ENCODE assay signal across 18 mouse cellular contexts in genomic region chr6:97718184-97718910, GRCm38 (mm10).
DNase-seq lines count a peak whose midpoint lies in the region; ATAC-seq and TF ChIP-seq lines count a peak whose summit lies in the region.
"Had no signal": no experiment of that assay in that cellular context is flagged by ENCODE, and none has a peak within 500 bp of the region (broad histone marks: within the 10 kb centered on the region; RNA-seq: fewer than 3 reads in every experiment).

No protein-coding gene starts in this region.

- H3K4me3 ChIP-seq in hindbrain, embryonic 11.5 days (ENCODE audit: low read depth, low read length) = no peak overlapping the region
- no peak overlapping the region for H3K4me3 ChIP-seq in hindbrain, postnatal 0 days (ENCODE audit: low read length)
- no peak overlapping the region for H3K4me3 ChIP-seq in midbrain, embryonic 14.5 days (replicated peaks; ENCODE audit: low read depth, low read length)
- no peak overlapping the region for H3K4me3 ChIP-seq in midbrain, embryonic 10.5 days
- H3K4me3 ChIP-seq in limb, embryonic 10.5 days = no peak overlapping the region
- H3K4me3 ChIP-seq: erythroblast, embryonic 14.5 days; gastrocnemius, adult 2 months; lung, embryonic 15.5 days; megakaryocyte, embryonic 14.5 days had no signal

- no peaks in the 10 kb centered on the region for H3K9me3 ChIP-seq in hindbrain, embryonic 11.5 days (ENCODE audit: control insufficient read depth, low read length)
- no peaks in the 10 kb centered on the region for H3K9me3 ChIP-seq in hindbrain, postnatal 0 days (ENCODE audit: low read length)
- no peaks in the 10 kb centered on the region for H3K9me3 ChIP-seq in midbrain, embryonic 14.5 days (ENCODE audit: control insufficient read depth, low read length)
- no peaks in the 10 kb centered on the region for H3K9me3 ChIP-seq in midbrain, embryonic 10.5 days (replicated peaks)
- H3K9me3 ChIP-seq in limb, embryonic 10.5 days (replicated peaks) = no peaks in the 10 kb centered on the region
- H3K9me3 ChIP-seq: lung, embryonic 15.5 days; megakaryocyte, embryonic 14.5 days had no signal

- peaks cover 2% of the 10 kb centered on the region; the same call in 1 of the 2 replicates for H3K4me1 ChIP-seq in hindbrain, embryonic 11.5 days (replicated peaks; ENCODE audit: control insufficient read depth, insufficient read depth, low read length)
- H3K4me1 ChIP-seq in hindbrain, postnatal 0 days (ENCODE audit: insufficient read depth, low read length) = no peaks in the 10 kb centered on the region
- peaks cover 4% of the 10 kb centered on the region; the same call in 1 of the 2 replicates for H3K4me1 ChIP-seq in midbrain, embryonic 14.5 days (ENCODE audit: control insufficient read depth, insufficient read depth, low read length)
- peaks cover 15% of the 10 kb centered on the region for H3K4me1 ChIP-seq in midbrain, embryonic 10.5 days
- peaks cover 4% of the 10 kb centered on the region; the same call in 1 of the 2 replicates for H3K4me1 ChIP-seq in limb, embryonic 10.5 days
- H3K4me1 ChIP-seq: lung, embryonic 15.5 days had no signal

- H3K9ac ChIP-seq in hindbrain, embryonic 11.5 days (ENCODE audit: low read depth, low read length) = no peak overlapping the region
- H3K9ac ChIP-seq in hindbrain, postnatal 0 days (replicated peaks; ENCODE audit: low read length) = no peak overlapping the region
- no peak overlapping the region for H3K9ac ChIP-seq in midbrain, embryonic 14.5 days (replicated peaks; ENCODE audit: low read length)
- H3K9ac ChIP-seq: lung, embryonic 15.5 days had no signal

- no peaks in the 10 kb centered on the region for H3K36me3 ChIP-seq in hindbrain, embryonic 11.5 days (ENCODE audit: control insufficient read depth, insufficient read depth, low read length)
- H3K36me3 ChIP-seq in hindbrain, postnatal 0 days (ENCODE audit: insufficient read depth, low read length) = no peaks in the 10 kb centered on the region
- H3K36me3 ChIP-seq in midbrain, embryonic 14.5 days (ENCODE audit: control insufficient read depth, insufficient read depth, low read length) = no peaks in the 10 kb centered on the region
- no peaks in the 10 kb centered on the region for H3K36me3 ChIP-seq in midbrain, embryonic 10.5 days
- no peaks in the 10 kb centered on the region for H3K36me3 ChIP-seq in limb, embryonic 10.5 days
- H3K36me3 ChIP-seq: lung, embryonic 15.5 days had no signal

- no peak for TF ChIP-seq CTCF in hindbrain, postnatal 0 days (IDR thresholded peaks at IDR 0.05; ENCODE audit: low read depth)

- intact Hi-C loops in left cerebral cortex, postnatal 36 days (cut with DNase I) = no loop called here

- ATAC-seq in hindbrain, embryonic 11.5 days (ENCODE audit: low FRiP score) = peak; percentile 43
- ATAC-seq in hindbrain, postnatal 0 days = no peak
- ATAC-seq in midbrain, embryonic 14.5 days (ENCODE audit: low FRiP score, low TSS enrichment) = no peak
- ATAC-seq: CD4-positive, CD25-positive, alpha-beta regulatory T cell, adult 4 months; forebrain, embryonic 16.5 days; inflammation-experienced regulatory T-cells, adult 6 months; Patski had no signal

- H3K27ac ChIP-seq in hindbrain, embryonic 11.5 days (ENCODE audit: low read depth, low read length) = 0 out of 2 replicates have a peak overlapping the region, but pooled peaks have one; percentile 30
- no peak overlapping the region for H3K27ac ChIP-seq in hindbrain, postnatal 0 days
- no peak overlapping the region for H3K27ac ChIP-seq in midbrain, embryonic 14.5 days (replicated peaks; ENCODE audit: low read depth, low read length)
- H3K27ac ChIP-seq in midbrain, embryonic 10.5 days (replicated peaks) = no peak overlapping the region
- no peak overlapping the region for H3K27ac ChIP-seq in limb, embryonic 10.5 days
- H3K27ac ChIP-seq: gastrocnemius, adult 2 months; lung, embryonic 15.5 days had no signal

- H3K27me3 ChIP-seq in hindbrain, embryonic 11.5 days (ENCODE audit: control insufficient read depth, insufficient read depth, low read length) = no peaks in the 10 kb centered on the region
- H3K27me3 ChIP-seq in hindbrain, postnatal 0 days (ENCODE audit: insufficient read depth, low read length) = no peaks in the 10 kb centered on the region
- no peaks in the 10 kb centered on the region for H3K27me3 ChIP-seq in midbrain, embryonic 14.5 days (ENCODE audit: control insufficient read depth, insufficient read depth, low read length)
- H3K27me3 ChIP-seq in midbrain, embryonic 10.5 days (ENCODE audit: low read depth, poor library complexity, severe bottlenecking) = no peaks in the 10 kb centered on the region
- no peaks in the 10 kb centered on the region for H3K27me3 ChIP-seq in limb, embryonic 10.5 days (ENCODE audit: low read depth, poor library complexity, severe bottlenecking)
- H3K27me3 ChIP-seq: lung, embryonic 15.5 days; megakaryocyte, embryonic 14.5 days had no signal

- no peak overlapping the region for H3K4me2 ChIP-seq in hindbrain, embryonic 11.5 days (replicated peaks; ENCODE audit: low read depth, low read length)
- no peak overlapping the region for H3K4me2 ChIP-seq in hindbrain, postnatal 0 days (ENCODE audit: low read depth, low read length)
- no peak overlapping the region for H3K4me2 ChIP-seq in midbrain, embryonic 14.5 days (ENCODE audit: low read length)
- H3K4me2 ChIP-seq: liver, embryonic 11.5 days; lung, embryonic 15.5 days had no signal

- WGBS in hindbrain, embryonic 11.5 days = 30% methylated on average over 6 of the region's 6 CpGs
- WGBS in hindbrain, postnatal 0 days = 37% methylated on average over 6 of the region's 6 CpGs
- 24% methylated on average over 6 of the region's 6 CpGs for WGBS in midbrain, embryonic 14.5 days
- 37% methylated on average over 6 of the region's 6 CpGs for WGBS in midbrain, embryonic 10.5 days
- 49% methylated on average over 6 of the region's 6 CpGs for WGBS in limb, embryonic 10.5 days

- DNase-seq in hindbrain, embryonic 11.5 days (ENCODE audit: low spot score) = no peak
- no peak for DNase-seq in hindbrain, postnatal 0 days (ENCODE audit: low spot score)
- DNase-seq in midbrain, embryonic 14.5 days = peak; percentile 47
- no peak for DNase-seq in midbrain, embryonic 10.5 days (ENCODE audit: low spot score)
- peak; percentile 55 for DNase-seq in Muller cell, postnatal 12 days (ENCODE audit: inconsistent ontology term)
- DNase-seq in left cerebral cortex, postnatal 36 days (ENCODE audit: low spot score in 2 of 2) = no peak
- DNase-seq in limb, embryonic 10.5 days (ENCODE audit: low spot score) = no peak
- DNase-seq: cerebellum, adult 9-11 months; gastrocnemius, adult 2 months; heart, postnatal 10 days had no signal

Comparison
In these comparisons a context has a peak if more than half of its experiments do, and no peak if none do; other contexts are left out.
1. DNase-seq: peak in midbrain, embryonic 14.5 days (single experiment) and Muller cell, postnatal 12 days (single experiment); none in hindbrain, embryonic 11.5 days (single experiment), hindbrain, postnatal 0 days (single experiment), midbrain, embryonic 10.5 days (single experiment), left cerebral cortex, postnatal 36 days (0 of 2) and limb, embryonic 10.5 days (single experiment).